ENCODE assay signal across 8 mouse cellular contexts in genomic region chr17:25568206-25568605, GRCm38 (mm10). TPM values are rescaled to one million over a fixed set of nuclear protein-coding genes. Genes with fewer than 3 reads are reported as not detected.
DNase-seq lines count a peak whose midpoint lies in the region; ATAC-seq and TF ChIP-seq lines count a peak whose summit lies in the region.

No protein-coding gene starts in this region.

- peak overlapping the region; percentile 98 for H3K4me2 ChIP-seq in limb, embryonic 13.5 days (replicated peaks)

- 20% methylated on average over 10 of the region's 10 CpGs for WGBS in cerebellum, adult 2 months
- 41% methylated on average over 10 of the region's 10 CpGs for WGBS in limb, embryonic 13.5 days

- TF ChIP-seq POLR2A in cerebellum, adult 2 months (IDR thresholded peaks at IDR 0.05; ENCODE audit: borderline replicate concordance, insufficient read depth, low read length), result no peak

- peaks cover 6% of the 10 kb centered on the region; the same call in 1 of the 2 replicates for H3K36me3 ChIP-seq in limb, embryonic 13.5 days

- peaks cover 5% of the 10 kb centered on the region; the same call in 1 of the 2 replicates for H3K4me1 ChIP-seq in cerebellum, adult 2 months (ENCODE audit: control insufficient read depth, insufficient read depth, low read length)
- H3K4me1 ChIP-seq in limb, embryonic 13.5 days, result peaks cover 59% of the 10 kb centered on the region

- no peak overlapping the region for H3K27ac ChIP-seq in cerebellum, adult 2 months (ENCODE audit: insufficient read depth, low read length)
- peak overlapping the region; percentile 55; the same call in 1 of the 2 replicates for H3K27ac ChIP-seq in limb, embryonic 13.5 days

- peak; percentile 29; the same call in 1 of the 2 replicates for ATAC-seq in limb, embryonic 13.5 days (ENCODE audit: low FRiP score, low read depth)
- no peak for ATAC-seq in granulocyte monocyte progenitor cell, adult 5-6 weeks (replicated peaks; ENCODE audit: poor library complexity, severe bottlenecking)

- H3K9ac ChIP-seq in limb, embryonic 13.5 days, result peak overlapping the region; percentile 45; the same call in 1 of the 2 replicates

- no peaks in the 10 kb centered on the region for H3K9me3 ChIP-seq in limb, embryonic 13.5 days

- peak in 1 of 2 experiments; percentile 41 for DNase-seq in cerebellum, adult 2 months
- DNase-seq in cerebellum, adult 9-10 months, result no peak
- DNase-seq in testis, postnatal 10 days (ENCODE audit: low spot score), result peak; percentile 63
- DNase-seq in testis, postnatal 14 days (ENCODE audit: low spot score), result no peak
- DNase-seq in spleen, postnatal 36 days (ENCODE audit: low spot score in 2 of 2), result no peak
- DNase-seq in urinary bladder, adult 18-20 months (ENCODE audit: low spot score in 2 of 2), result no peak

- H3K4me3 ChIP-seq in cerebellum, adult 2 months (replicated peaks; ENCODE audit: insufficient read depth, low read depth, low read length), result peak overlapping the region; percentile 28
- peak overlapping the region; percentile 60 for H3K4me3 ChIP-seq in limb, embryonic 13.5 days

- TF ChIP-seq CTCF in cerebellum, adult 2 months (IDR thresholded peaks at IDR 0.05; ENCODE audit: borderline replicate concordance, insufficient read depth, low read depth, low read length), result no peak

- H3K27me3 ChIP-seq in cerebellum, adult 2 months (ENCODE audit: control insufficient read depth, insufficient read depth, low read length), result peaks cover 1% of the 10 kb centered on the region; the same call in 1 of the 2 replicates
- peaks cover 49% of the 10 kb centered on the region for H3K27me3 ChIP-seq in limb, embryonic 13.5 days

RNA-seq across cellular contexts. Expression of gene Sox8, which starts 2.3 kb away (rescaled TPM):
- polyA plus RNA-seq in cerebellum, adult 2 months (2012; rRNA removed), result 35.9 and 38.0 TPM in 2 replicates
- polyA plus RNA-seq in limb, embryonic 13.5 days (2015; fragmentation: Nextera tagmentation; extraction: Ambion mirVana), result 15.0 and 16.5 TPM in 2 replicates
- 1.1 TPM in 1 of 2 replicates, not detected in the other for total RNA-seq in granulocyte monocyte progenitor cell, adult 5-6 weeks (2014; fragmentation: Nextera tagmentation)
- total RNA-seq in granulocyte monocyte progenitor cell, adult 5-6 weeks (2017), result not detected in 2 replicates

RNA-seq across cellular contexts. Expression of gene Lmf1, which starts 10.7 kb away (rescaled TPM):
- 18.6 and 19.1 TPM in 2 replicates for polyA plus RNA-seq in cerebellum, adult 2 months (2012; rRNA removed)
- polyA plus RNA-seq in limb, embryonic 13.5 days (2015; fragmentation: Nextera tagmentation; extraction: Ambion mirVana), result 31.2 and 33.2 TPM in 2 replicates
- 34.0 and 36.8 TPM in 2 replicates for total RNA-seq in granulocyte monocyte progenitor cell, adult 5-6 weeks (2014; fragmentation: Nextera tagmentation)
- 6.9 and 10.7 TPM in 2 replicates for total RNA-seq in granulocyte monocyte progenitor cell, adult 5-6 weeks (2017)
